Mouse (Mus musculus) heart, embryonic 14.5 days (tissue): ENCODE measurements around the gene Usp19. TPM values are rescaled to one million over a fixed set of nuclear protein-coding genes. Genes with fewer than 3 reads are reported as not detected.

Experiments
- ATAC-seq: fragments of 200-750 bp; cut with Nextera tagmentation; 2 replicates; pipeline ENCODE4 v1.8.0; 2017; ENCODE audit warnings: low read depth, moderate TSS enrichment; ENCODE audit not compliant: insufficient number of reproducible peaks, insufficient read depth, low FRiP score
- H3K27ac ChIP-seq, 2 experiments: fragments of 200-500 bp in 1 of 2; fragments of 300-500 bp in 1 of 2; sonication (generic) in 1 of 2; replicated peaks in 1 of 2; 2 replicates each; pipeline ENCODE4 v1.5.1; 2012 to 2014; ENCODE audit warnings: low read depth in 2 of 2, low read length in 2 of 2, control low read depth in 1 of 2, mild to moderate bottlenecking in 1 of 2, mixed read lengths in 1 of 2; ENCODE audit not compliant: control insufficient read depth in 1 of 2, insufficient read depth in 1 of 2
- H3K27me3 ChIP-seq: fragments of 300-500 bp; sonication (generic); 2 replicates; pipeline ENCODE4 v1.6.1; 2014; ENCODE audit warnings: mild to moderate bottlenecking, low read length, control low read depth; ENCODE audit not compliant: control insufficient read depth, insufficient read depth
- H3K36me3 ChIP-seq: fragments of 300-500 bp; sonication (generic); 2 replicates; pipeline ENCODE4 v1.6.1; 2014; ENCODE audit warnings: mild to moderate bottlenecking, control low read depth, low read length, mixed read lengths; ENCODE audit not compliant: control insufficient read depth, insufficient read depth
- H3K4me1 ChIP-seq, 2 experiments: fragments of 200-500 bp in 1 of 2; fragments of 300-500 bp in 1 of 2; sonication (generic) in 1 of 2; 2 replicates each; pipeline ENCODE4 v1.6.1; 2012 to 2014; ENCODE audit warnings: low read length in 2 of 2, control low read depth in 1 of 2, mixed read lengths in 1 of 2; ENCODE audit not compliant: control insufficient read depth in 2 of 2, insufficient read depth in 2 of 2
- H3K4me2 ChIP-seq: fragments of 300-500 bp; sonication (generic); 2 replicates; pipeline ENCODE4 v1.6.1; 2014; ENCODE audit warnings: mild to moderate bottlenecking, low read length
- H3K4me3 ChIP-seq, 2 experiments: fragments of 200-500 bp in 1 of 2; fragments of 300-500 bp in 1 of 2; sonication (generic) in 1 of 2; 2 replicates each; pipeline ENCODE4 v1.5.1; 2012 to 2014; ENCODE audit warnings: low read length in 2 of 2, mild to moderate bottlenecking in 2 of 2, control low read depth in 1 of 2, low read depth in 1 of 2, moderate library complexity in 1 of 2; ENCODE audit not compliant: control insufficient read depth in 1 of 2, insufficient read depth in 1 of 2
- H3K9ac ChIP-seq: fragments of 300-500 bp; sonication (generic); 2 replicates; pipeline ENCODE4 v1.6.1; 2014; ENCODE audit warnings: mild to moderate bottlenecking, low read length
- H3K9me3 ChIP-seq: fragments of 300-500 bp; sonication (generic); 2 replicates; pipeline ENCODE4 v1.6.1; 2016; ENCODE audit warnings: low read length, control low read depth; ENCODE audit not compliant: control insufficient read depth
- WGBS: fragments of 180-500 bp; shearing (Covaris S2); extraction: QIAGEN DNeasy Blood & Tissue Kit; methylation state at CpG from one replicate; pipeline ENCODE4 v1.1.7; 2014; 5-methylcytosine and 5-hydroxymethylcytosine counted together
- polyA plus RNA-seq: library from polyadenylated mRNA; unstranded; fragments of >200 nt; fragmentation: Nextera tagmentation; extraction: Ambion mirVana; gene quantifications from 2 replicates; pipeline ENCODE4 v1.2.1, GENCODE M21; 2014

Gene Usp19
- polyA plus RNA-seq, 1 experiment from 2014 or later = 57.0 TPM

DNA sequence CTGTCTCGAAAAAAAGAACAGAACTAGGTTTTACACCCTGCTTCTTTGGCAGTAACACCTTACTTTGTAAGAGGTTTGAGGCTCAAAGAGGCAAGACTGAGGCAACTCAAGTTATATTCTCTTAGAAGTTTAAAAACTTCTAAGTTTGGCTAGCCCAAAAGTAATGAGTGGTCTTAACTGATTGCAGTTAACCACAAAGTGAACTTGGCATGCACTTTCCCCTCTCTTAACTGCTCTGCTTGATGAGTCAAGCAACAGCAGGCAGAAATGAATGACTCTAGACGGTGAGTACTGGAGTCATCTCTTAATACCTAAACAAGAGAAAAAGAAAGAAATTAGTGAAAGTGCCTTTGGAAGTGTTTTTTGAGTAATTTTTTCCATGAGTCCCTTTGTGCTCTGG lies 31.2 kb downstream of the Usp19 start:
- H3K4me2 ChIP-seq = no peak overlapping the region

DNA sequence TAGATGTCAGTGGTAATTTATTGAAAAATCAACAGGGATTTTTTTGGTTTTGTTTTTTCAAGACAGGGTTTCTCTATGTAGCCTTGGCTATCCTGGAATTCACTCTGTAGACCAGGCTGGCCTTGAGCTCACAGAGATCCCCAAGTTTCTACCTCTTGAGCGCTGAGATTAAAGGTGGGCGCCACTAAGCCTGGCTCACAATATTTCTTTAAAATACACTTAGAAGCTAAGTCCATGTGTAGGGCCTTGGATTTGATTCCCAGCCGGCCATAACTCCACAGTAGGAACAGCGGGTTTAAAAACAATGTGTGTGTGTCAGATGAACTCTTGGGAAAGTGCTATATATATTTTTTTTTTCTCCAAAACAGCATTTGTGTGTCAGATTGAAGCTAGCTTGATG lies 32.9 kb downstream of the Usp19 start:
- no peaks in the 10 kb centered on the region for H3K9me3 ChIP-seq
- no peak for ATAC-seq
- 93% methylated on average over 4 of the region's 4 CpGs for WGBS
- no peaks in the 10 kb centered on the region for H3K27me3 ChIP-seq
- peaks cover 13% of the 10 kb centered on the region for H3K36me3 ChIP-seq
- H3K9ac ChIP-seq = no peak overlapping the region
- H3K27ac ChIP-seq = no peak overlapping the region
- H3K4me1 ChIP-seq = peaks cover 0 to 18% of the 10 kb centered on the region in 2 experiments; a peak in 2 of 4 replicates
- no peak overlapping the region for H3K4me3 ChIP-seq
- no peak overlapping the region for H3K4me2 ChIP-seq

More for the DNA sequence above, 31.2 kb downstream of the Usp19 start:
- 75% methylated on average over 2 of the region's 2 CpGs for WGBS
- Histone ChIP-seq H3K36me3 (peaks cover 7% of the 10 kb centered on the region), H3K27me3 (no peaks in the 10 kb centered on the region), H3K27ac (no peak overlapping the region), H3K9ac (no peak overlapping the region), H3K4me1 (peaks cover 0 to 18% of the 10 kb centered on the region in 2 experiments; a peak in 2 of 4 replicates), H3K4me3 (no peak overlapping the region), H3K9me3 (no peaks in the 10 kb centered on the region)
- ATAC-seq = no peak

DNA sequence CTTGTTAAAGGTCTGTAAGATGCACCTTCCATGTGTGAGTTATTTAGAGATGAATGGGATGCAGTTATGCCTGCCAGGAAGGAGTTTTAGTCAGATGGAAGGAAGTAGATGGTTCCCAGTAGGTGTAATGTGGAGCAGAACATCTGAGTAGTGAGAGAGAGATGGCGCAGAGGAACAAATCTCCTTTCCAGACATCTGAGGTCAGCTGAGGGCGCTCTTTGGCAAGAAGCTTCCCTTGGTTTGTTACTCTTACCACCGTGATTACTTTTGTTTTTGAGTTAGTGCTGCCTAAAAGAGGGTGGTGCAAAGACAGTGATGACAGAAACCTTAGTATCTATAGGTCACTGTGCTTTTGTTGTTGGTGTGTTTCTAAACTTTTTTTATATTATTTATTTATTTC lies 35.0 kb downstream of the Usp19 start:
- Histone ChIP-seq H3K27me3 (no peaks in the 10 kb centered on the region), H3K4me1 (peaks cover 0 to 8% of the 10 kb centered on the region in 2 experiments; a peak in 2 of 4 replicates), H3K9ac (no peak overlapping the region), H3K9me3 (no peaks in the 10 kb centered on the region), H3K4me3 (no peak overlapping the region), H3K4me2 (no peak overlapping the region), H3K36me3 (peaks cover 28% of the 10 kb centered on the region), H3K27ac (no peak overlapping the region)
- 81% methylated on average over 3 of the region's 3 CpGs for WGBS
- no peak for ATAC-seq

DNA sequence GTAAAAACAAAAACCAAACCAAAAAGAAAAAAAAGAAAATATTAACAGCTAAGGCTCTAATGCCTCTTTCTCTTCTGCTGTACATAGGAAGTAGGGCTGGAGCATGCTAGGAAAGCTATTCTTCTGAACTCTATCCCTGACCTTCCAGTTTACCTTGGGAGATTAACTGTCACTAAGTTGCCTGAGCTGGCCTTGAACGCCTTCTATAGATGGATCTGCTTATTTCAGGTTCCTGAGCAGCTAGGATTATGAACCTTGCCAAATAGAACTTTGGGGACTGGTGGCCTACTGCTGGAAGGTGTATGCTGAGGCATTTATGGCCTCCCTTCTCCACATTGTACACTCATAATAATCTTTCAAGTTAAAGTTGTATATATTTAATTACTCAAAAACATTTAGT lies 40.6 kb downstream of the Usp19 start:
- H3K27me3 ChIP-seq = no peaks in the 10 kb centered on the region
- H3K27ac ChIP-seq = no peak overlapping the region
- no peaks in the 10 kb centered on the region for H3K4me1 ChIP-seq
- H3K9me3 ChIP-seq = no peaks in the 10 kb centered on the region
- no peak overlapping the region for H3K9ac ChIP-seq
- no peak overlapping the region for H3K4me2 ChIP-seq
- WGBS = 76% methylated on average over 1 of the region's 1 CpGs
- H3K4me3 ChIP-seq = no peak overlapping the region
- peaks cover 84% of the 10 kb centered on the region for H3K36me3 ChIP-seq
- no peak for ATAC-seq

DNA sequence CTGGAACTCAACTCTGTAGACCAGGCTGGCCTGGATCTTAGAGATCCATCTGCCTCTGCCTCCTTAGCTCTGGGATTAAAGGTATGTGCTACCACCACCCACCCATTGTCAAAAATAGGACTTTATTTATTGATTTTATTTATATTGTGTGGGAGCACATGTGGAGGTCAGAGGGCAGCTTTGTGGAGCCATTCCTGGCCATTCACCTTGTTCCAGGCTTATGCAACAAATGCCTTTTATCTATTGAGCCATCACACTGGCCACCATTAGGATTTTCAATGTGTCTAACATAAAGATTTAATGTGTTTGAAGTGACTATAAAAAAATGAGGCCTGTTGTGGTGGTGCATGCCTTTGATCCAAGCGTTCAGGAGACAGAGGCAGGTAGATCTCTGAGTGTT lies 41.1 kb downstream of the Usp19 start:
- H3K4me2 ChIP-seq = no peak overlapping the region
- H3K4me3 ChIP-seq = no peak overlapping the region
- H3K9ac ChIP-seq = no peak overlapping the region
- 92% methylated on average over 1 of the region's 1 CpGs for WGBS
- H3K27ac ChIP-seq = no peak overlapping the region
- no peaks in the 10 kb centered on the region for H3K9me3 ChIP-seq
- H3K36me3 ChIP-seq = peaks cover 89% of the 10 kb centered on the region
- no peaks in the 10 kb centered on the region for H3K27me3 ChIP-seq
- no peaks in the 10 kb centered on the region for H3K4me1 ChIP-seq
- ATAC-seq = no peak

DNA sequence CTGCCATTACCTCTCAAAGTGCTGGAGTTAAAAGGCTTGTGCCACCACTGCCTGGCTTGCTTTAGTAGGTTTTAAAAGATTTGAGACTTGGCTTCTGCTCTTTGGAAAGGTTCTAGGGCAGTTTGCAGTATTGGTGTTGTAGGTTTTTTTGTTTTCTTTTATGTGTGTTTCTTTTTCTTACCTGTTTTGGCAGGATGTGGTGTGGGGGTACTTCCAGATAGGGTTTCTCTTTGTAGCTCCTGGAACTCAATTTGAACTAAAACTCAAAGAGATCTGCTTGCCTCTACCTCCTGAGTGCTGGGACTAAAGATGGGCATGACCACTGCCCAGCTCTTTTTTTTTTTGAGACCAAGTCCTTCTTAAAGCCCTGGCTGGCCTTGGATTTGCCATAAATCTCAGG lies 50.4 kb downstream of the Usp19 start:
- Histone ChIP-seq H3K27ac (no peak overlapping the region), H3K4me2 (no peak overlapping the region), H3K27me3 (no peaks in the 10 kb centered on the region), H3K9me3 (no peaks in the 10 kb centered on the region), H3K4me3 (no peak overlapping the region), H3K4me1 (no peaks in the 10 kb centered on the region), H3K9ac (no peak overlapping the region), H3K36me3 (peaks cover 95% of the 10 kb centered on the region)
- ATAC-seq = no peak

DNA sequence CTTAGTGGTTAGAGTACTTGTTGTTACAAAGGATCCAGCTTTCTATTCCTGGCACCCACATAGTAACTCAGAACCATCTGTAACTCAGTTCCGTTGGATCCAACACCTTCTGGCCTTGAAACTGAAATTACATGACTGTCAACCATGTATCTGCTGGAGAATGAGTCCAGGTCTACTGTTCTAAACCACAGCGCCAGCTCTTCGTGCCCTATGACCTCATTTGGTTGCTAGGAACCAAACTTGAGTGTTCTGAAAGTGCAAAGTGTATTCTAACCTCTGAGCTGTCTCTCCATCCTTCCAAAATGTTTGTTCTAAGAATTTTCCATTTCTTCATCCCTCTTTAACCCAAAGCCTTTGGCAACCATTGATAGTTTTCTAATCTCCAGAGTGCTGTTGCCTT lies 55.6 kb downstream of the Usp19 start:
- H3K9ac ChIP-seq = no peak overlapping the region
- H3K4me2 ChIP-seq = no peak overlapping the region
- H3K36me3 ChIP-seq = peaks cover 96% of the 10 kb centered on the region
- H3K9me3 ChIP-seq = no peaks in the 10 kb centered on the region
- H3K4me3 ChIP-seq = no peak overlapping the region
- WGBS = 91% methylated on average over 3 of the region's 3 CpGs
- H3K27me3 ChIP-seq = no peaks in the 10 kb centered on the region
- no peak overlapping the region for H3K27ac ChIP-seq
- ATAC-seq = no peak
- no peaks in the 10 kb centered on the region for H3K4me1 ChIP-seq

DNA sequence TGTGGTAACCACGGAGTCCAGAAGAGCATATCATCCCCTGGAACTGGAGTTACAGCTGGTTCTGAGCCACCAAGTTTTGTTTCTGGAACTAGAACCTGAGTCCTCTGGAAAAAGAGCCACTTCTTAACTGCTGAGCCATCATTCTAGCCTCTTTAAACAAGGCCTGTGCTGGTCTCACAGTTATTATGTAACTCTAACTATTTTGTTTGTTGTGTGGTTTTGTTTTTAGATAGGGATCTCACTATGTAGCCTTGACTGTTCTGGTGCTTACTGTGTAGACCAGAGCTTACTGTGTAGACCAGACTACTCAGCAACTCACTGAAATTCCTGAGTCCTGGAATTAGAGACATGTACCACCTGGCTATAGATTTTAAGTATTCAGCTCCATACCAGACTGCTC lies 56.5 kb downstream of the Usp19 start:
- WGBS = 94% methylated on average over 1 of the region's 1 CpGs
- peaks cover 92% of the 10 kb centered on the region for H3K36me3 ChIP-seq
- H3K4me1 ChIP-seq = no peaks in the 10 kb centered on the region
- no peak overlapping the region for H3K4me3 ChIP-seq
- no peaks in the 10 kb centered on the region for H3K9me3 ChIP-seq
- no peak overlapping the region for H3K9ac ChIP-seq
- ATAC-seq = no peak
- H3K4me2 ChIP-seq = no peak overlapping the region
- no peaks in the 10 kb centered on the region for H3K27me3 ChIP-seq
- H3K27ac ChIP-seq = no peak overlapping the region
